Mouse (Mus musculus): ENCODE results near the gene Asic3. TPM values are rescaled to one million over a fixed set of nuclear protein-coding genes. Genes with fewer than 3 reads are reported as not detected.

The Asic3 gene
- total RNA-seq, 2 experiments from 2014 or later: 0.33 TPM; not detected in 1

- no peak for DNase-seq (ENCODE audit: low spot score in 2 of 2)
Observed at GRCm38 (mm10) chr5:24446630-24447029, 33.4 kb downstream of the Asic3 start.

GRCm38 (mm10) chr5:24447624-24448298 lies 34.6 kb downstream of the Asic3 start, which contains the start of gene Tmub1:
Tmub1 (minus strand) TSS chr5:24447854.
- peak; percentile 78 for DNase-seq (ENCODE audit: low spot score in 2 of 2)

GRCm38 (mm10) chr5:24451264-24452029 lies 38.3 kb downstream of the Asic3 start:
- DNase-seq (ENCODE audit: low spot score in 2 of 2): peak; percentile 85 to 89

- DNase-seq (ENCODE audit: low spot score in 2 of 2): peak; percentile 43 to 48
Observed at GRCm38 (mm10) chr5:24452030-24452690, 39.0 kb downstream of the Asic3 start, which contains the start of gene Agap3. Agap3 (plus strand) TSS chr5:24452177.

- DNase-seq (ENCODE audit: low spot score in 2 of 2): peak; percentile 36 to 53
Observed at GRCm38 (mm10) chr5:24452691-24453233, 39.6 kb downstream of the Asic3 start.

GRCm38 (mm10) chr5:24453283-24453984 lies 40.2 kb downstream of the Asic3 start:
- no peak for DNase-seq (ENCODE audit: low spot score in 2 of 2)

GRCm38 (mm10) chr5:24453985-24454303 lies 40.8 kb downstream of the Asic3 start:
- no peak for DNase-seq (ENCODE audit: low spot score in 2 of 2)

GRCm38 (mm10) chr5:24455076-24455475 lies 41.9 kb downstream of the Asic3 start:
- peak in 1 of 2 experiments; percentile 33 for DNase-seq (ENCODE audit: low spot score in 2 of 2)

GRCm38 (mm10) chr5:24455613-24456012 lies 42.4 kb downstream of the Asic3 start:
- no peak for DNase-seq (ENCODE audit: low spot score in 2 of 2)

GRCm38 (mm10) chr5:24466762-24467161 lies 53.6 kb downstream of the Asic3 start:
- DNase-seq (ENCODE audit: low spot score in 2 of 2): no peak

Other genes starting within 250 kb of the Asic3 start
- gene Nupl2, start 248.4 kb upstream of the Asic3 start, total RNA-seq (2021): 1 to 10 TPM; 6.8 to 7.2 TPM
- gene Kcnh2, start 61.8 kb upstream of the Asic3 start, total RNA-seq (2021): 10 to 100 TPM; 13.1 to 15.5 TPM
- 10 to 100 TPM in 1 of 2 experiments, 1 to 10 TPM in 1; 9.1 to 16.3 TPM for gene Nos3, start 48.6 kb upstream of the Asic3 start, total RNA-seq (2021)
- gene Atg9b, start 21.2 kb upstream of the Asic3 start, total RNA-seq (2021): 1 to 10 TPM; 1.3 to 2.6 TPM
- gene Abcb8, start 19.7 kb upstream of the Asic3 start, total RNA-seq (2021): 10 to 100 TPM; 76.4 to 88.2 TPM
- gene Cdk5, start 10.1 kb downstream of the Asic3 start, total RNA-seq (2021): 10 to 100 TPM; 42.4 to 47.5 TPM
- gene Slc4a2, start 10.4 kb downstream of the Asic3 start, total RNA-seq (2021): 10 to 100 TPM; 49.3 to 62.3 TPM
- 100 to 1,000 TPM in 1 of 2 experiments, 10 to 100 TPM in 1; 94.6 to 117 TPM for gene Fastk, start 31.9 kb downstream of the Asic3 start, total RNA-seq (2021)
- gene Tmub1, start 34.5 kb downstream of the Asic3 start, total RNA-seq (2021): 10 to 100 TPM; 11.7 to 13.2 TPM
- gene Agap3, start 38.8 kb downstream of the Asic3 start, total RNA-seq (2021): 10 to 100 TPM; 79.5 to 94.0 TPM
- not detected for gene Gbx1, start 113.8 kb downstream of the Asic3 start, total RNA-seq (2021)
- under 1 TPM in 1 of 2 experiments, not detected in 1; 0.23 TPM for gene Asb10, start 127.6 kb downstream of the Asic3 start, total RNA-seq (2021)
- not detected for gene 4931409K22Rik, start 143.4 kb downstream of the Asic3 start, total RNA-seq (2021)
- gene Abcf2, start 164.1 kb downstream of the Asic3 start, total RNA-seq (2021): 10 to 100 TPM; 62.8 to 81.3 TPM
- gene Chpf2, start 173.3 kb downstream of the Asic3 start, total RNA-seq (2021): 10 to 100 TPM; 34.5 to 39.7 TPM
- 10 to 100 TPM; 15.2 to 17.2 TPM for gene Smarcd3, start 211.0 kb downstream of the Asic3 start, total RNA-seq (2021)